Mouse (Mus musculus) adrenal gland (tissue): ENCODE measurements at regions not wholly inside any gene's neighbourhood (a gene's known extent, or its start where the extent isn't known, plus 50 kb on each side); places are given as distances from the start of the nearest gene placed in this dataset.

Experiments
- intact Hi-C: fragments of 180-260 bp; cut with DNase I; formaldehyde crosslinking; loops from one replicate; pipeline ENCODE4 v1.15.1; 2025

DNA sequence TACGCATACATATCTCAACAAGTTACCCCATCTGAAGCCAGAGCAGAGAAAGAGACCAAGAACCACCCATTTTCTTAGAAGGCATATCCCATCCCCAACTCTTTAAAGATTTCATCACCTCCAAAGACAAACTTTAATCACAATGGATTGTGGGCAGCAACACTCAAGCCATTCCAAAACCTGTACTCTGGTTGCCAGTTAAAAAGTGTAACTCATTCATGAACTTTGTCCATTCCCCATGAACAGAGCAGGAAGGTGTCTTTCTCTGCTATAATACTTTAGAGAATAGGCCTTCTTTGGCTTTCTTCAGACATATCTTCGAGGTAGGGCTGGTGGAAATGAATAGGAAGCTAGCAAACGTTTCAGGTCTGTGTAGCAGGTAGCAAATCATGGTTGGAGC, 160.4 kb downstream of the Fzd1 start:
- intact Hi-C loops: no loop called here

DNA sequence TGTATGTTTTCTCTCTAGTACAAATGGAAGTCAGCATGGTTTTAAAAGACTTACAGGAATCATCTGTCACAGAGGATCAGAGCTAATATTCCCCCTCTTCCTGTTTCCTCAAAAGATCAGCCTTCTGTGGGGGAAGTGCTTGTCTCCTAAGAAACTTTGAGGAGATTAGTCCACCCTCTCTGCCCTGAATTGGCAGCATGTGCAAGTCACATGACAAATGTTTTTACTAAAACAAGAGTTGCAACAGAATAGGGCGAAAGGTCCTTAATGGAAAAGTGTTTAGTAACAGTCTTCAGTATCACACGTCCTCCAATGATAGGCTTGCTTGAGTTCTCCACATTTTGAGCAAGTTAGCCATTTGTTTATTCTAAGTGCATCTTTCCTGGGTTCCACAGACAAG, 162.8 kb downstream of the Fzd1 start:
- intact Hi-C loops: no loop called here

GRCm38 (mm10) chr5:4594562-4594961, 163.3 kb downstream of the Fzd1 start:
- intact Hi-C loops: no loop called here

DNA sequence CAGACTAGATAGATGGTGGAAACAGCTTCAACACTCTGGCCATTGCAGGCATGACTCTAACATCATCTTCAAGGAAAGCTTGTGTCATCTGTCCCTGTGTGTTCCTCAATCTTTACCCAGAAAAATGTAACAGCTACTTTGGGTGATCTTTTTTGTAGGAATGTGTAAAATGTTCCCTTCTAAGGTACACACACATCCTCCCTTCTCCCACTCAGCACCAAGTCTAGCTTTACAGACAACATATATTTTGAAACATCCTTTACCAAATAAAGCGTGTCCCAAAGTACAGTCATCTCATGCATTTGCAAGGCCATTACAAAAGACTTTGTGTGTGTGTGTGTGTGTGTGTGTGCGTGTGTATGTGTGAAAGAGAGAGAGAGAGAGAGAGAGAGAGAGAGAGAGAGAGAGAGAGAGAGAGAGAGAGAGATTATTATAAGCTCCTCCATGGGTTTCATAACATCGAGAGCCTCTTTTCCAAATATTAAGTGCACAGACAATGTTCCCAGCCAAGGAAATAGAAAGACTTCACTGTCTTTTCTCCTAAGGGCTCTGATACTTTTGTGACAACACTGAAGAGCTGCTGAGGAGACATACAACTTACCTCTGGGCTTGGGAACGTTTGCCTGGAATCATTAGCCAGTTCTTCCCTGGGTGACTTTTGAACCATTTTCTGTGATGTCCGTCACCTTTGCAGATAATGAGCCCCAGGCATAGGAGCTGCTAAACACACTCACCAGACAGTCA, 164.0 kb downstream of the Fzd1 start:
- intact Hi-C loops: no loop called here

DNA sequence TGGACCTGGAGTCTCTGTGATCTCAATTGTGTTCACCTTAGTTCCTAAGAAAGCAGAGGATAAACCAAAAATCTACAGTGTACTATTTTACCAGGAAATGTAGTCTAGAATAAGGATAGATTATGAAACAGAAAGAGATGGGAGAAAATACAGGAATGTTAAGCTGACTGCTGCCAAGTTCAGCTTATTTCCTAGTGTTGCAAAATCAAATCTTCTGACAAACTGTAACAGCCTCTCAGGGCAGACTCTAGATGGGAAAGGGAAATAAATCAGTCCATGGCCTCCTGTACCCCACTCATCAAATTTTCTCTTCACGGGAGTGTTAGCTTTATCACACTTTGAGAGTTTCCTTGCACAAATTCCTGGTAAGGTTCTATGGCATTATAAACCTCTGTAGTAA, 166.1 kb downstream of the Fzd1 start:
- intact Hi-C loops: no loop called here

GRCm38 (mm10) chr5:4582702-4583475, 174.9 kb downstream of the Fzd1 start:
- intact Hi-C loops: no loop called here

GRCm38 (mm10) chr5:4580185-4580839, 177.5 kb downstream of the Fzd1 start:
- intact Hi-C loops: no loop called here

DNA sequence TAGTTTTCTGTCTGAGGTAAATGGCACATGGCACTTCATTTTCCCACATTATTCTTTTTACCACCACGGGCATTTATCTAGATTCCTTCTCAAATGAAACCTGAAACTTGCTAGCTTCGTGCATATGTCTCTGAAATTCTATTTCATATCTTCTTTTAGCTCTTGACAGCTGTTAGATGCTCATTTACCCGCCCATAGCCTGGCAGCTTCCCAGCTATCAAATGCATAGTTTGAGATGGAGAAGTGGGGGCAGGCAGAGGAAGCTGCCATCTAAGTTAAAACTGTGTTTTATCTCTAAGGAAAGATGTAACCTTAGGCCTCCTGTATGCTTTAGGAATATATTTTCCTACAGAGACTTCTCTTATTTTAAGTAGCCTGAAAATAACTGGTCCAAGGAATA, 179.0 kb downstream of the Fzd1 start:
- intact Hi-C loops: no loop called here

GRCm38 (mm10) chr5:4577179-4577578, 180.7 kb downstream of the Fzd1 start:
- intact Hi-C loops: no loop called here

DNA sequence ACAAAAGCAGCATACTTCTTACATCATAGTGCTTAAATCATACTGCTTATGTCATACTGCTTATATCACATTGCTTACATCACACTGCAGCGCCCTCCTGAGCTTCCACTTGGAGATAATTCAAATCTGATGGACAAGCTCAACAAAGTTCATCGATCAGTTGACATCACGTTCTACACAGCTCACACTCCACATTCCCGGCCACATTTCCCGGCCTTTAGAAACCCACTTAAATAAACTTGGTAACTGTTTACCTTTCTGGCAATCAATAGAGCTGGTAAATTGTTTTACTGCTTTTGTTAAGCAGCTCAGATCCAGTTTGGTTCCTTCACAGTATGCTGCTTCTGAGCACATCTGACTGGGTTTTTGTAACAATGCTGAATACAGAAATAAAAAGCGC, 194.0 kb downstream of the Fzd1 start:
- intact Hi-C loops: no loop called here

GRCm38 (mm10) chr5:4561661-4562060, 196.2 kb downstream of the Fzd1 start:
- intact Hi-C loops: no loop called here

- intact Hi-C loops: no loop called here
Measured at GRCm38 (mm10) chr5:4561139-4561470, 196.7 kb downstream of the Fzd1 start.

- intact Hi-C loops: no loop called here
Measured at GRCm38 (mm10) chr5:4560370-4561138, 197.3 kb downstream of the Fzd1 start.

GRCm38 (mm10) chr5:4554972-4555371, 202.9 kb downstream of the Fzd1 start:
- intact Hi-C loops: no loop called here

DNA sequence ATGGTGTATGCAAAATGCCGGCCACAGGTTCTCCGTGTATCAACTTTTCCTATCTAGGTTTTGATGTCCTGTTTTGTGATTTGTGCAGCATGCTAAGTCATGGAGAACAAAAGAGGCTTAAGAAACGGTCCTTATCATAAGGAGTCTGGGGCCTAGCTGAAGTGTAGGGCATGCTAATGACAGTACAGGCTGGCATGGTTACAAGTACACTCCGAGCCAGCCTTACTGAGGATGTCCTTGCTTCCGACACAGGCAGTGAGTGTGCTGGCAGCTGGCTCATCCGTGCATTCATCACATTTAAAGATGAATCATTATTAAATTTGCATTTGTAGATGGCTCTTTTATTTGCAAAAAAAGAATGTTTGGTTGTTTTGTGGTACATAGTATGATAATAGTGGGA, 219.3 kb downstream of the Fzd1 start:
- intact Hi-C loops: no loop called here

DNA sequence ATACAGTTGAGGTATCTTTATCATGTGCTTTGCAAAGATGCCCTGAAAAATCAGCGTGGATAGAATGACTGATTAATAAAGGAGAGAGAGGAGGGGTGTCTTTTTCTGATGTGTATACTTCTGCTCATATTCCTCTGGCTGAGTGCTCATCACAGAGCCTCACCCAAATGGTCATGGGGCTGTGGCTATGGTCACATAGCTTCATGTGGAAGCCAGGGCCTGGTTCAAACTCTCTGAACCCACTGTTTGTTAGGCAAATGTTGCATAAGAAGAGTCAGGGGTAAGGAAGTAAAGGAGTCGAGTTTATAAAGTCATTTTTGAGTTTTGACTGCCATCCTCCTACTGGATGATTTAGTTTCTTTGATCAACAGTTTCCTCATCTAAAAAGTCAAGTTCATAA, 221.0 kb downstream of the Fzd1 start:
- intact Hi-C loops: no loop called here

GRCm38 (mm10) chr5:4535951-4536350, 221.9 kb downstream of the Fzd1 start:
- intact Hi-C loops: no loop called here

- intact Hi-C loops: no loop called here
Measured at GRCm38 (mm10) chr5:4534512-4534911, 223.3 kb downstream of the Fzd1 start.

GRCm38 (mm10) chr5:4530236-4531067, 227.4 kb downstream of the Fzd1 start:
- intact Hi-C loops: no loop called here

DNA sequence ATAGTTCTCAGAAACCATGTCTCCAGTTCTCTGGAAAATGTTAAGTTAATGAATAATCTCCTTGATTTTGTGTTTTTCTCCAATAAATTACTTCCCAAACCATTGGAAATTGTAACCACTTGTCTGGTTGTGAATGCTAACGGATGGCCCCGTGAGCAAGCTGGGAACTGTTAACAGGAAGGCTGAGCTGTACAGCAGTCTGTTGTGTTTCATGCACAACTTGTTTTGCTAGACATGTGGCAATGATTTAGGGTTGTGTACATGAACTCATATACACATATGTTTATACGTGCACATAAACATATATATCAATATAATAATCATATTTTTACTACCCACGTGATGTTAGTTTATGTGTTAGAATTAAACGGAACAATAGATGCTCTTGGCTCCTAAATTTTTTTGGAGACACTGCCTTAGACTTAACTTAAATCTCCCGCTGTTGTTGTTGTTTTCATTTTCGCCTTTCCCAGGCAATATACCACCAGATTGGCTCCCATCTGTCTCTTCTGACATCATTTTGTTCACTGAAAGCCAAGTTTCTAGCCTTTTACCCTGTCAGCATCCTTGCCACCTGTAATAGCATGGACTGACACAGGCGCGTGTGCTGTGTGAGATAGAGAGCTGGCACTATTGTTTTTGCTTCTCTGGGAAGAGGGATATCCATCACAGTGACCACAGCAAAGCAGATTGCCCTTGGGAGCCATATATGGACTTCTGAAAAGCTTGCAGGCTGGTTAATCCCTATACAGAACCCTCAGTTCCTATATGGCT, 231.6 kb downstream of the Fzd1 start:
- intact Hi-C loops: no loop called here
